Mouse (Mus musculus) limb, embryonic 10.5 days (tissue): ENCODE results near the gene Pde7b. TPM values are rescaled to one million over a fixed set of nuclear protein-coding genes. Genes with fewer than 3 reads are reported as not detected.
A peak's percentile ranks its signal among the peaks of the same experiment; 100 is the strongest.
"Not testable (repeated sequence)": the region's sequence is repeated elsewhere in the genome, so short reads cannot be mapped to it uniquely, and the experiment has no call there.

Experiments
- DNase-seq: peaks from one replicate; pipeline ENCODE4 v3.0.0-alpha.2; 2017; ENCODE audit warnings: low spot score
- H3K27ac ChIP-seq: fragments of 300-500 bp; sonication (generic); 2 replicates; pipeline ENCODE4 v1.5.1; 2016; ENCODE audit warnings: mild to moderate bottlenecking
- H3K27me3 ChIP-seq: fragments of 300-500 bp; sonication (generic); 2 replicates; pipeline ENCODE4 v1.6.1; 2016; ENCODE audit warnings: low read depth, mild to moderate bottlenecking; ENCODE audit not compliant: poor library complexity, severe bottlenecking
- H3K36me3 ChIP-seq: fragments of 300-500 bp; sonication (generic); 2 replicates; pipeline ENCODE4 v1.6.1; 2016; ENCODE audit warnings: mild to moderate bottlenecking, moderate library complexity
- H3K4me1 ChIP-seq: fragments of 300-500 bp; sonication (generic); 2 replicates; pipeline ENCODE4 v1.6.1; 2016
- H3K4me3 ChIP-seq: fragments of 300-500 bp; sonication (generic); 2 replicates; pipeline ENCODE4 v1.5.1; 2016; ENCODE audit warnings: mild to moderate bottlenecking, moderate library complexity
- H3K9me3 ChIP-seq: fragments of 300-500 bp; sonication (generic); replicated peaks from 2 replicates; pipeline ENCODE4 v1.6.1; 2016; ENCODE audit warnings: mild to moderate bottlenecking
- WGBS: fragments of 180-500 bp; shearing (Covaris S2); methylation state at CpG from one replicate; pipeline ENCODE4 v1.1.7; 2016; 5-methylcytosine and 5-hydroxymethylcytosine counted together
- polyA plus RNA-seq: library from polyadenylated mRNA; unstranded; fragments of >200 nt; fragmentation: Nextera tagmentation; extraction: Ambion mirVana; gene quantifications from 2 replicates; pipeline ENCODE4 v1.2.1, GENCODE M21; 2016

The Pde7b gene
- polyA plus RNA-seq, 1 experiment from 2014 or later, result 2.1 TPM

DNA sequence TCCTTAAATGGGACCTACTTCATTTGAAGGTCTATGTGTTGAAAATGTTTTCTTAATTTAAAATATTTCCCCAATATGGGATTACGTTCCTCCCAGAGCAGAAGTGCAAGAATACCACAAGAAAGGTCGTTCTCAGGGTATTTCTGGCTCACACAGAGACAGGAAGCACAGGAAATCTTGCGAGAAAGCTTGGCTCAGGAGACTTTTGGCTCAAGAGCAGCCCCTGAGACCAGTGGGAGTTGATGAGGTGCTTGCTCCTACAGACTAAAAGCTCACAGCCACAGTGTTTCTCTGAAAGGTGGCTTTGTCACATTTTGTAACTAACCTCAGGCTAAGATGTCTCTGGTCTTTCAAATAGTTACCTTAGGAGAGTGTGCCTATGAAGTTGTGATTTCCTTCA lies 174.1 kb downstream of the Pde7b start:
- no peaks in the 10 kb centered on the region for H3K36me3 ChIP-seq
- H3K27ac ChIP-seq, result no peak overlapping the region
- 0 out of 2 replicates have a peak, but pooled peaks cover 4% of the 10 kb centered on the region for H3K27me3 ChIP-seq
- WGBS, result 78% methylated on average over 3 of the region's 3 CpGs
- peaks cover 27% of the 10 kb centered on the region for H3K4me1 ChIP-seq
- H3K9me3 ChIP-seq, result no peaks in the 10 kb centered on the region
- no peak for DNase-seq
- H3K4me3 ChIP-seq, result no peak overlapping the region

GRCm38 (mm10) chr10:20550161-20550560 lies 174.7 kb downstream of the Pde7b start:
- H3K9me3 ChIP-seq, result no peaks in the 10 kb centered on the region
- no peaks in the 10 kb centered on the region for H3K36me3 ChIP-seq
- H3K4me1 ChIP-seq, result peaks cover 27% of the 10 kb centered on the region
- DNase-seq, result no peak
- no peak overlapping the region for H3K27ac ChIP-seq
- H3K4me3 ChIP-seq, result no peak overlapping the region
- WGBS, result 73% methylated on average over 5 of the region's 5 CpGs
- H3K27me3 ChIP-seq, result 0 out of 2 replicates have a peak, but pooled peaks cover 4% of the 10 kb centered on the region

- DNase-seq, result peak; percentile 58
- no peaks in the 10 kb centered on the region for H3K9me3 ChIP-seq
- H3K4me3 ChIP-seq, result peak overlapping the region; percentile 53
- peaks cover 27% of the 10 kb centered on the region for H3K4me1 ChIP-seq
- H3K27ac ChIP-seq, result peak overlapping the region; percentile 85
- 0 out of 2 replicates have a peak, but pooled peaks cover 4% of the 10 kb centered on the region for H3K27me3 ChIP-seq
- 25% methylated on average over 13 of the region's 13 CpGs for WGBS
- no peaks in the 10 kb centered on the region for H3K36me3 ChIP-seq
These were observed 175.8 kb downstream of the Pde7b start for GRCm38 (mm10) chr10:20548833-20549710.

DNA sequence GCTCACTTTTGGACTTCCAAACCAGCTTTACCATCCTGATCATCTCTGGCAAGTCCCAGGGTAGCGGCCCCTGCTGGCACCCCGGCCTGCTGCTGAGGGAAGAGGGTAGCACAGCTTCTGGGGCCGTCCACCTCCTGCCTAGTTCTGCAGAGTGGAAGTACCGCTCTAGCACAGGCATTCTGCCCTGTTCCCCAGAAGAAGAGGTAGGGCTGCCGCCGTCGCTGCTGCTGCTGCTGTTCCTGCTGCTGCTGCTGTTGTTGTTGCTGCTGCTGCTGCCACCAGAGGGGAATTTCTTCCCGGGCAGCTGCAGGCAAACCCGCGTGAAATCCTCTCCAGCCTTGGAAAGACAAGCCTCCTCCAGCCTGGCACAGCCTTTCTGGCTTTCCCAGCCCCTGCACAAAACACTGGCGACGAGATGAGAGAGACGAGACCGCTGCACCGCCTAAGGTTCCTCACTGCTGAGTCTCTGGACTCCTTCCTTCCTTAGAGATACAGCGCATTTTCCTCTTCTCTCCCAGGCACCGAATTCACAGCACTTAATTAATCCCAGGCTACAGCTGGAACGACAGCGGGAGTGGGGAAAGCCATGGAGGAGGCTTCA lies 176.8 kb downstream of the Pde7b start:
- Histone ChIP-seq H3K27me3 (0 out of 2 replicates have a peak, but pooled peaks cover 4% of the 10 kb centered on the region), H3K27ac (peak overlapping the region; percentile 85), H3K4me1 (peaks cover 27% of the 10 kb centered on the region), H3K9me3 (no peaks in the 10 kb centered on the region), H3K4me3 (peak overlapping the region; percentile 53), H3K36me3 (no peaks in the 10 kb centered on the region)
- 2% methylated on average over 19 of the region's 19 CpGs for WGBS
- peak; percentile 75 for DNase-seq

DNA sequence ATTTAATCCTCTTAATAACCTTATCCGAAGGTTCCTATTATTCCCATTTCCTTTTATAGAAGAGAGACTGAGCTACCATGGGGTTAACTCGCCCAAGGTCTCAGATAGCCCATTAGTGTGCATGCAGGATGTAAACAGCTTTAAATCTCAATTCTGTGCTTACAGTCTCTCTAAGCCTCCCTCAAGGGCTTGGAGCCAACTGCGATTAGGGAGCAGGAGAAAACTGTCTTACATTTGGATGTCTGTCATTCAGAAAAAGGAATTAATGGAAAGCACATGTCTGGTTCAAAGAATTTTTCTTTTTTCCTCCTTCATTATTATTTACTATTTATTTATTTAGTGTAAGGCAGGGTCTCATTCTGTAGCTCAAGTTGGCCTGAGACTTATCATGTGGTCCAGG lies 181.8 kb downstream of the Pde7b start:
- Histone ChIP-seq H3K9me3 (no peaks in the 10 kb centered on the region), H3K4me1 (peaks cover 8% of the 10 kb centered on the region), H3K4me3 (no peak overlapping the region), H3K27me3 (0 out of 2 replicates have a peak, but pooled peaks cover 4% of the 10 kb centered on the region), H3K36me3 (no peaks in the 10 kb centered on the region), H3K27ac (no peak overlapping the region)
- no peak for DNase-seq
- 75% methylated on average over 3 of the region's 3 CpGs for WGBS

- Histone ChIP-seq H3K27ac (no peak overlapping the region), H3K27me3 (no peaks in the 10 kb centered on the region), H3K4me3 (no peak overlapping the region), H3K9me3 (no peaks in the 10 kb centered on the region), H3K36me3 (no peaks in the 10 kb centered on the region), H3K4me1 (peaks cover 9% of the 10 kb centered on the region; the same call in 1 of the 2 replicates)
- WGBS, result 28% methylated on average over 5 of the region's 5 CpGs
- no peak for DNase-seq
These were observed 191.1 kb downstream of the Pde7b start for GRCm38 (mm10) chr10:20533811-20534210.

DNA sequence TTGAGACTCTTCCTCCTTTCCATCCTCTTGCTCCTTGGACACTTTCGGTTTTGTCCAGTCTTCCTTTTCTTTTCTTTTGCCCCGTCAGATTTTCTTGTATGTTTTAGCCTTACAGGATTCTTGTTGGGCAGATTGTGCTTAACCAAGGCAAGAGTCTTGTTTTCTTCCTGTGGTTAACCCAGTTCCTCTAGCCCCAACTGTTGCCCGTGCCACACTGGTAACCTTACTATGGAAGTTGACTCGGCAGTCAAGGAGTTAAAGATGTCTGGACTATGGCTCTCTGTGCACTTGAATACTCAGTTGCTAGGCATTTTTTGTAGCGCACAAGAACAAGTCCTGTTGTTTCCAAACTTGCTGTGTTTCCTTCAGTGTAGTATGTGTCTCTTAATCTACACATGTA lies 193.0 kb downstream of the Pde7b start:
- Histone ChIP-seq H3K9me3 (no peaks in the 10 kb centered on the region), H3K36me3 (no peaks in the 10 kb centered on the region), H3K4me1 (peaks cover 10% of the 10 kb centered on the region; the same call in 1 of the 2 replicates), H3K27me3 (no peaks in the 10 kb centered on the region), H3K27ac (no peak overlapping the region), H3K4me3 (no peak overlapping the region)
- no peak for DNase-seq
- WGBS, result 89% methylated on average over 5 of the region's 5 CpGs

DNA sequence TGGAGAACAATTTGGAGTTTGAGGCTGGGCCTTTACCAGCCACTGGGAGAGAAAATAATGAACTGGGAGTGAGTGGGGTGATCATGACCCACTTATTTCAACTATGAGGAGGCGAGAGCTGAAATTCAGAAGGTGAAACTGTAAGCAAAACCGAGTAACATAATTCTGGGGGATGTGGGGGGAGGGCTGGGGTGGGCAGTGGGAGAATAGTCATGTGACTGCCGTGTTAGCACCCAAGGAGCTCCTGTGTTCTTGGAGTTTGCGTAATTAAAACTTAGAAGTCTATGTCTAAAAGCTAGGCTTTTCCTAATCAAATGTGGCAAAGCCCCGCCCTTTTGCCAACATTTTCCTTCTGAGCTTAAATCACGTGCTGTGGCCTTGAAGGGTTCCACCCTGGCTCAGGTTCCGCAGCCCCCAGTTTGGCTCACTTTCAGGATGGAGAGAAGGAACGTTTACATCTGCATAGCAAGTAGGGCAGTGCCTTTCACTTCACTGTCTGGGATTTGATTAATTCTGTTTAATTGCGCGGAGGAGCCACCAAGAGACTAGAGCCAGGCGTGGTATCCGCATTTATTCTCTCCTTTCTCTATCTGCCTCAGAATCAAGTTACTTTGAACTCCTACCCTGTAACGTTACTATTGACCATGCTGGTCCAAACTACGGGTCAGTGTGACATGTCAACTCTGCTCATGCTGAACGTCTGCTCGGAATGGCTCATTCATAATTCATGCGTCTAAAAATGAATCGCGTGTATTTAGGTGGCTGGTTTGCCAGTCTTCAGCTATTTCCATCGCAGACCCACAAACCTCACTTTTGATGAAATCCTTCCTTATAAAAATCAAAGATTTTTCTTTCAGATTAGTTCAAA lies 196.1 kb downstream of the Pde7b start:
- 87% methylated on average over 20 of the region's 20 CpGs for WGBS
- Histone ChIP-seq H3K27me3 (no peaks in the 10 kb centered on the region), H3K9me3 (no peaks in the 10 kb centered on the region), H3K36me3 (no peaks in the 10 kb centered on the region), H3K4me1 (peaks cover 6% of the 10 kb centered on the region; the same call in 1 of the 2 replicates), H3K4me3 (no peak overlapping the region), H3K27ac (no peak overlapping the region)
- no peak for DNase-seq

DNA sequence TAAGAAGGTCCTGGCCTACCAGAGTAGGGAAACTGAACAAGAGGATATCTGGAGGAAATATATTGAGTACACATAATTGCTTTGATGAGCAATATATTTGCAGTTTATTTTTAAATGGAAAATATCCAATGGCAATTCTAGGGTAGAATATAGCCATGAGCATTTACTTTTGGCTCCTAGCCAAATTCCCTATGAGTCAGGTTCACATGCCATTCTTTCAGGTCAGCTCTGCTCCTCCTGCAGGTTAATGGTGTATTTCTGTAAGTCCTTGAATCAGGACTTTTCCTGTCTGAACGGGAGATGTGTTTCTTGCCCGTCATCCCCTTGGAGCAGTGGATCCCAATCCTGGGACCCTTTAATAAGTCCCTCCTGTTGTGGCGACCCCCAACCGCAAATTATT lies 197.1 kb downstream of the Pde7b start:
- peaks cover 3% of the 10 kb centered on the region; the same call in 1 of the 2 replicates for H3K4me1 ChIP-seq
- no peaks in the 10 kb centered on the region for H3K27me3 ChIP-seq
- 86% methylated on average over 4 of the region's 4 CpGs for WGBS
- no peak for DNase-seq
- no peaks in the 10 kb centered on the region for H3K36me3 ChIP-seq
- no peaks in the 10 kb centered on the region for H3K9me3 ChIP-seq
- no peak overlapping the region for H3K4me3 ChIP-seq
- no peak overlapping the region for H3K27ac ChIP-seq

DNA sequence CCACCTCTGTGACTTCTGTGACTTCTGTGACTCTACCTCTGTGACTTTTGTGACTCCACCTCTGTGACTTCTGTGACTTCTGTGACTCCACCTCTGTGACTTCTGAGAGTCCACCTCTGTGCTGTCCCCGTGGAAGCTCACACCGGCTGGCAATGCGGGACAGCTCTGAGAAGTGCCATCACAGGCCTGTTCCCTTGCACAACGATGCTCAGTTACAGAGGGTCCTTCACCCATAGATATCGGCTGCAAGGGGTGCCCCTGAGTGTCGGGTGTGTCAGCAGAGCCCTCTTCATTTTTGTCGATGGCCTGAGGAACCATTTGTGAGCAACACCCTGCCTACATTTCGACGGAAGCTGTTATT lies 206.4 kb downstream of the Pde7b start:
- DNase-seq, result no peak
- Histone ChIP-seq H3K9me3 (no peaks in the 10 kb centered on the region), H3K27ac (no peak overlapping the region), H3K27me3 (no peaks in the 10 kb centered on the region), H3K4me1 (0 out of 2 replicates have a peak, but pooled peaks cover 3% of the 10 kb centered on the region), H3K4me3 (no peak overlapping the region), H3K36me3 (no peaks in the 10 kb centered on the region)
- 85% methylated on average over 9 of the region's 9 CpGs for WGBS

DNA sequence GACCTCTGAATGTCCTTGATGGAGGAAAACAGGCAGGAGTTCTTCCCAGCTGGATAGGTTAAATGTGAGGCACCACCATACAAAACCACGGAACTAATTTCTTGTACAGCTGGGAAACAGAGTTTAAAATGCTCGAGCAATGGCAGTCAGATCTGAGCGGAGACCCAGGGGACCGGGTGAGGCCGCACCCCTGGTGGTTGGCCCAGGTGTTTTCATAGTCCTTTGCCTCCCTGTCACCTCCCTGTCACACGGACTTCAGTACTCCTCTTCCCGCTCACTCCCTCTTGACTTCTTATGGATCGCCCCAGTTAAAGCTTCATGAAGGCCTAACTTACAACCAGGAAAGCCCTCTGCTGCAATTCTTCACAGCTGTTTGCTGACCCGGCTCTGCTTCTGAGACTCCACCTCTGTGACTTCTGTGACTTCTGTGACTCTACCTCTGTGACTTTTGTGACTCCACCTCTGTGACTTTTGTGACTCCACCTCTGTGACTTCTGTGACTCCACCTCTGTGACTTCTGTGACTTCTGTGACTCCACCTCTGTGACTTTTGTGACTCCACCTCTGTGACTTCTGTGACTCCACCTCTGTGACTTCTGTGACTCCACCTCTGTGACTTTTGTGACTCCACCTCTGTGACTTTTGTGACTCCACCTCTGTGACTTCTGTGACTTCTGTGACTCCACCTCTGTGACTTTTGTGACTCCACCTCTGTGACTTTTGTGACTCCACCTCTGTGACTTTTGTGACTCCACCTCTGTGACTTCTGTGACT lies 206.9 kb downstream of the Pde7b start:
- H3K9me3 ChIP-seq, DNase-seq: not testable (repeated sequence)
- WGBS, result 63% methylated on average over 9 of the region's 9 CpGs

GRCm38 (mm10) chr10:20513891-20514290 lies 211.0 kb downstream of the Pde7b start:
- Histone ChIP-seq H3K36me3 (no peaks in the 10 kb centered on the region), H3K27me3 (no peaks in the 10 kb centered on the region), H3K27ac (no peak overlapping the region), H3K4me1 (peaks cover 10% of the 10 kb centered on the region), H3K9me3 (no peaks in the 10 kb centered on the region), H3K4me3 (no peak overlapping the region)
- 89% methylated on average over 4 of the region's 4 CpGs for WGBS
- no peak for DNase-seq

More for the DNA sequence above, 206.9 kb downstream of the Pde7b start:
- not testable (repeated sequence) for H3K36me3 ChIP-seq, H3K4me1 ChIP-seq, H3K27me3 ChIP-seq, H3K4me3 ChIP-seq, H3K27ac ChIP-seq
